In the genomic region with DNA sequence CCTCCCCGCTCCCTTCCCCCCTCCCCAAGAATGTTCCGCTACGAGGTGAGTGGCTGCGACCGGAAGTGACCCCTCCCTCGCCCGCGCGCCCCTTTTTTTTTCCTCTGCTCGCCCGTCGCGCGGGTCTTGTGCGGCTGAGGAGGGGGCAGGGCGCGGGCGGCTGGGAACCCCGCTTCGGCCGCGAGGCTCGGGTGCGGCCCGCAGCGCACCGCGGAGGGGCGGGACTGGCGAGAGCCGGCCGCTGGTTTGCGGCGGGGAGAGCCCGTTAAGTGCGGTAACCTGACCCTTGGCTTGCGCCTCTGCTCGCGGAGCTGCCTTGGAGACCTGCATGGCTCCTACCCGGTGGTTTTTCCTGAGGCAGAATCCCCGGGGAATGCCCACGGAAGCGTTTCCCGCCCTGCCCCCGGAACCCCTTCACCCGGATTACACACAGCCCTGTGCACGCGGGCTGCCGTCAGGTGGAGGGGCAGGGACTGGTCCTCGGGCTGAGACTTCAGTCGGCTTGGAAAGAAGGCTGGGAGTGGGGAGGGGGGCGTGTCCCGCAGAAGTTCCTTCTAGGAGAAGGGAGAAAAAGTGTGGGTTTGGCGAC, we compare ENCODE assay signal across 8 mouse cellular contexts. TPM values are rescaled to one million over a fixed set of nuclear protein-coding genes. Genes with fewer than 3 reads are reported as not detected.
DNase-seq lines count a peak whose midpoint lies in the region; ATAC-seq and TF ChIP-seq lines count a peak whose summit lies in the region.

No protein-coding gene starts in this region.

- H3K9me3 ChIP-seq in hindbrain, embryonic 12.5 days (replicated peaks): no peaks in the 10 kb centered on the region
- no peaks in the 10 kb centered on the region for H3K9me3 ChIP-seq in stomach, embryonic 14.5 days (ENCODE audit: control insufficient read depth, low read depth, low read length)

- H3K4me3 ChIP-seq in left cerebral cortex, adult 2 months: peak overlapping the region; percentile 99
- peak overlapping the region; percentile 84 for H3K4me3 ChIP-seq in hindbrain, embryonic 12.5 days
- peak overlapping the region; percentile 89 for H3K4me3 ChIP-seq in stomach, embryonic 14.5 days (ENCODE audit: low read depth, low read length)

- H3K4me1 ChIP-seq in hindbrain, embryonic 12.5 days: peaks cover 22% of the 10 kb centered on the region
- peaks cover 9% of the 10 kb centered on the region for H3K4me1 ChIP-seq in stomach, embryonic 14.5 days (ENCODE audit: control insufficient read depth, insufficient read depth, low read length)

- TF ChIP-seq CTCF in left cerebral cortex, adult 2 months (IDR thresholded peaks at IDR 0.05): no peak

- ATAC-seq in hindbrain, embryonic 12.5 days (ENCODE audit: low FRiP score): peak; percentile 80
- ATAC-seq in megakaryocyte-erythroid progenitor cell, adult 5-6 weeks (replicated peaks; ENCODE audit: low FRiP score, low TSS enrichment, poor library complexity, severe bottlenecking): peak; percentile 40; the same call in 1 of the 2 replicates
- peak; percentile 70 for ATAC-seq in stomach, embryonic 14.5 days (ENCODE audit: insufficient number of reproducible peaks, insufficient read depth, low FRiP score, low read depth)

- no peaks in the 10 kb centered on the region for H3K27me3 ChIP-seq in hindbrain, embryonic 12.5 days
- H3K27me3 ChIP-seq in stomach, embryonic 14.5 days (ENCODE audit: control insufficient read depth, insufficient read depth, low read length): no peaks in the 10 kb centered on the region

- peaks cover 6% of the 10 kb centered on the region; the same call in 1 of the 2 replicates for H3K36me3 ChIP-seq in hindbrain, embryonic 12.5 days
- H3K36me3 ChIP-seq in stomach, embryonic 14.5 days (ENCODE audit: control insufficient read depth, insufficient read depth, low read length): peaks cover 16% of the 10 kb centered on the region

- no peak for DNase-seq in left cerebral cortex, adult 2 months (ENCODE audit: extremely low spot score in 1 of 2, low spot score in 2 of 2)
- DNase-seq in left cerebral cortex, adult 11 months (ENCODE audit: low spot score): no peak
- DNase-seq in cerebellum, adult 9-10 months: peak; percentile 66
- DNase-seq in frontal cortex, postnatal 36 days (ENCODE audit: low spot score in 2 of 2): peak; percentile 30 to 31
- DNase-seq in left cerebral cortex, postnatal 4 days: peak; percentile 57

- H3K4me2 ChIP-seq in hindbrain, embryonic 12.5 days (replicated peaks): peak overlapping the region; percentile 76
- H3K4me2 ChIP-seq in stomach, embryonic 14.5 days (replicated peaks; ENCODE audit: low read depth, low read length): peak overlapping the region; percentile 73

- peak overlapping the region; percentile 88 for H3K9ac ChIP-seq in hindbrain, embryonic 12.5 days
- H3K9ac ChIP-seq in stomach, embryonic 14.5 days (replicated peaks; ENCODE audit: low read depth, low read length): peak overlapping the region; percentile 82

- intact Hi-C loops in left cerebral cortex, adult 2 months (cut with DNase I): loop anchor here (1.0 to 10.0 kb wide), 5 partner anchors 52 to 882 kb away; partner anchors contain the start of genes Lpxn, Osbp and Zfp91
- intact Hi-C loops in left cerebral cortex, postnatal 4 days (cut with DNase I): loop anchor here (5.0 kb wide), 1 partner anchor 135 kb away; no protein-coding TSS in a partner anchor

- peak overlapping the region; percentile 84 for H3K27ac ChIP-seq in left cerebral cortex, adult 2 months
- H3K27ac ChIP-seq in hindbrain, embryonic 12.5 days: peak overlapping the region; percentile 93
- H3K27ac ChIP-seq in stomach, embryonic 14.5 days (ENCODE audit: low read length): peak overlapping the region; percentile 88

- WGBS in hindbrain, embryonic 12.5 days: 0% methylated on average over 40 of the region's 54 CpGs
- WGBS in stomach, embryonic 14.5 days: 1% methylated on average over 50 of the region's 54 CpGs

RNA-seq across cellular contexts. Expression of gene Patl1, which starts 0.4 kb away (rescaled TPM):
- 10 to 100 TPM; 19.7 to 20.4 TPM for total RNA-seq in left cerebral cortex, adult 2 months (2021)
- polyA plus RNA-seq in hindbrain, embryonic 12.5 days (2016; fragmentation: Nextera tagmentation; extraction: Ambion mirVana): 23.9 and 24.0 TPM in 2 replicates
- 10 to 100 TPM; 25.8 to 27.1 TPM for total RNA-seq in left cerebral cortex, postnatal 4 days (2021)
- 21.1 and 28.6 TPM in 2 replicates for total RNA-seq in megakaryocyte-erythroid progenitor cell, adult 5-6 weeks (2014; fragmentation: Nextera tagmentation)
- 10.4 and 11.0 TPM in 2 replicates for total RNA-seq in megakaryocyte-erythroid progenitor cell, adult 5-6 weeks (2017)
- 20.7 and 24.3 TPM in 2 replicates for polyA plus RNA-seq in stomach, embryonic 14.5 days (2014; fragmentation: Nextera tagmentation; extraction: Ambion mirVana)

RNA-seq across cellular contexts. Expression of gene Olfr1420, which starts 26.3 kb away (rescaled TPM):
- not detected for total RNA-seq in left cerebral cortex, adult 2 months (2021)
- 0.09 TPM in 1 of 2 replicates, not detected in the other for polyA plus RNA-seq in hindbrain, embryonic 12.5 days (2016; fragmentation: Nextera tagmentation; extraction: Ambion mirVana)
- total RNA-seq in left cerebral cortex, postnatal 4 days (2021): not detected
- not detected in 2 replicates for total RNA-seq in megakaryocyte-erythroid progenitor cell, adult 5-6 weeks (2014; fragmentation: Nextera tagmentation)
- total RNA-seq in megakaryocyte-erythroid progenitor cell, adult 5-6 weeks (2017): not detected in 2 replicates
- polyA plus RNA-seq in stomach, embryonic 14.5 days (2014; fragmentation: Nextera tagmentation; extraction: Ambion mirVana): 0.27 TPM in 1 of 2 replicates, not detected in the other

RNA-seq across cellular contexts. Expression of gene Olfr1419, which starts 37.7 kb away (rescaled TPM):
- not detected for total RNA-seq in left cerebral cortex, adult 2 months (2021)
- polyA plus RNA-seq in hindbrain, embryonic 12.5 days (2016; fragmentation: Nextera tagmentation; extraction: Ambion mirVana): 0.20 TPM in 1 of 2 replicates, not detected in the other
- total RNA-seq in left cerebral cortex, postnatal 4 days (2021): not detected
- not detected in 2 replicates for total RNA-seq in megakaryocyte-erythroid progenitor cell, adult 5-6 weeks (2014; fragmentation: Nextera tagmentation)
- not detected in 2 replicates for total RNA-seq in megakaryocyte-erythroid progenitor cell, adult 5-6 weeks (2017)
- not detected in 2 replicates for polyA plus RNA-seq in stomach, embryonic 14.5 days (2014; fragmentation: Nextera tagmentation; extraction: Ambion mirVana)

RNA-seq across cellular contexts. Expression of gene Olfr1418, which starts 51.8 kb away (rescaled TPM):
- not detected for total RNA-seq in left cerebral cortex, adult 2 months (2021)
- polyA plus RNA-seq in hindbrain, embryonic 12.5 days (2016; fragmentation: Nextera tagmentation; extraction: Ambion mirVana): not detected in 2 replicates
- not detected for total RNA-seq in left cerebral cortex, postnatal 4 days (2021)
- total RNA-seq in megakaryocyte-erythroid progenitor cell, adult 5-6 weeks (2014; fragmentation: Nextera tagmentation): not detected in 2 replicates
- not detected in 2 replicates for total RNA-seq in megakaryocyte-erythroid progenitor cell, adult 5-6 weeks (2017)
- polyA plus RNA-seq in stomach, embryonic 14.5 days (2014; fragmentation: Nextera tagmentation; extraction: Ambion mirVana): not detected in 2 replicates

RNA-seq across cellular contexts. Expression of gene Osbp, which starts 53.1 kb away (rescaled TPM):
- total RNA-seq in left cerebral cortex, adult 2 months (2021): 10 to 100 TPM; 55.6 to 57.0 TPM
- 5.4 and 5.5 TPM in 2 replicates for polyA plus RNA-seq in hindbrain, embryonic 12.5 days (2016; fragmentation: Nextera tagmentation; extraction: Ambion mirVana)
- 10 to 100 TPM; 52.5 to 54.4 TPM for total RNA-seq in left cerebral cortex, postnatal 4 days (2021)
- 39.5 and 39.9 TPM in 2 replicates for total RNA-seq in megakaryocyte-erythroid progenitor cell, adult 5-6 weeks (2014; fragmentation: Nextera tagmentation)
- 28.8 and 29.0 TPM in 2 replicates for total RNA-seq in megakaryocyte-erythroid progenitor cell, adult 5-6 weeks (2017)
- polyA plus RNA-seq in stomach, embryonic 14.5 days (2014; fragmentation: Nextera tagmentation; extraction: Ambion mirVana): 10.9 and 11.2 TPM in 2 replicates

Comparison
In these comparisons a context has a peak if more than half of its experiments do, and no peak if none do; other contexts are left out.
1. DNase-seq: peak in cerebellum, adult 9-10 months (single experiment), frontal cortex, postnatal 36 days (2 of 2) and left cerebral cortex, postnatal 4 days (single experiment); none in left cerebral cortex, adult 2 months (0 of 2) and left cerebral cortex, adult 11 months (single experiment).
2. Peak in every context shown above with its lines, with median percentiles within 50 percentile points of each other: H3K27ac ChIP-seq, H3K4me3 ChIP-seq and ATAC-seq.